Mouse (Mus musculus) cerebellum, postnatal 36 days (tissue): ENCODE results near the gene Gm21822.
"Not testable (repeated sequence)": the region's sequence is repeated elsewhere in the genome, so short reads cannot be mapped to it uniquely, and the experiment has no call there.

Source experiments
- DNase-seq, 2 experiments: peaks; one replicate each; pipeline ENCODE4 v3.0.0; 2021 to 2022; ENCODE audit warnings: mixed read lengths in 2 of 2

Gene Gm21822

GRCm38 (mm10) chrY:18654182-18654581 lies at the start of gene Gm21822:
Gene Gm21822 (plus strand): TSS chrY:18654482.
- DNase-seq, result not testable (repeated sequence)
